Mouse (Mus musculus) liver, embryonic 14.5 days (tissue): ENCODE measurements around the gene Grik1.

Experiments used
- CTCF ChIP-seq: IDR thresholded peaks from 2 replicates; pipeline ENCODE4 v1.5.1; 2016; ENCODE audit warnings: antibody characterized with exemption, low read depth, control low read depth
- EP300 ChIP-seq: IDR thresholded peaks from 2 replicates; pipeline ENCODE4 v1.6.1; 2016; ENCODE audit warnings: antibody characterized with exemption, low read depth

GRCm38 (mm10) chr16:88131103-88131502, 159.0 kb downstream of the Grik1 start:
- TF ChIP-seq CTCF (no peak), EP300 (no peak)
